Mouse (Mus musculus): Measurements from ENCODE around the gene Znhit1.

The Znhit1 gene

GRCm38 (mm10) chr5:136987934-136988271 lies at the start of gene Znhit1:
Znhit1 (minus strand) TSS chr5:136988021.
- no peak for DNase-seq (ENCODE audit: low spot score in 2 of 2)

GRCm38 (mm10) chr5:137036211-137036610 lies 48.4 kb upstream of the Znhit1 start:
- no peak for DNase-seq (ENCODE audit: low spot score in 2 of 2)

GRCm38 (mm10) chr5:137032641-137033074 lies 44.8 kb upstream of the Znhit1 start:
- peak; percentile 71 to 80 for DNase-seq (ENCODE audit: low spot score in 2 of 2)

- DNase-seq (ENCODE audit: low spot score in 2 of 2) = peak; percentile 43 to 47
These were observed 44.2 kb upstream of the Znhit1 start for GRCm38 (mm10) chr5:137032033-137032421.

- DNase-seq (ENCODE audit: low spot score in 2 of 2) = peak in 1 of 2 experiments; percentile 25
These were observed 43.5 kb upstream of the Znhit1 start for GRCm38 (mm10) chr5:137031076-137032032.

- no peak for DNase-seq (ENCODE audit: low spot score in 2 of 2)
These were observed 42.6 kb upstream of the Znhit1 start for GRCm38 (mm10) chr5:137030416-137030810.

GRCm38 (mm10) chr5:137029643-137030415 lies 42.0 kb upstream of the Znhit1 start:
- peak; percentile 92 to 94 for DNase-seq (ENCODE audit: low spot score in 2 of 2)

- DNase-seq (ENCODE audit: low spot score in 2 of 2) = no peak
These were observed 41.4 kb upstream of the Znhit1 start for GRCm38 (mm10) chr5:137029273-137029585.

- DNase-seq (ENCODE audit: low spot score in 2 of 2) = no peak
These were observed 40.9 kb upstream of the Znhit1 start for GRCm38 (mm10) chr5:137028561-137029272.

GRCm38 (mm10) chr5:137026092-137026491 lies 38.3 kb upstream of the Znhit1 start, which contains the start of gene Vgf:
Vgf (plus strand) TSS chr5:137026392.
- no peak for DNase-seq (ENCODE audit: low spot score in 2 of 2)

GRCm38 (mm10) chr5:137025132-137025531 lies 37.3 kb upstream of the Znhit1 start:
- peak; percentile 58 to 76 for DNase-seq (ENCODE audit: low spot score in 2 of 2)

GRCm38 (mm10) chr5:137024318-137024717 lies 36.5 kb upstream of the Znhit1 start:
- DNase-seq (ENCODE audit: low spot score in 2 of 2) = no peak

- DNase-seq (ENCODE audit: low spot score in 2 of 2) = no peak
These were observed 28.1 kb upstream of the Znhit1 start for GRCm38 (mm10) chr5:137015913-137016312.

GRCm38 (mm10) chr5:137012401-137012950 lies 24.7 kb upstream of the Znhit1 start:
- DNase-seq (ENCODE audit: low spot score in 2 of 2) = no peak

- peak in 1 of 2 experiments; percentile 58 for DNase-seq (ENCODE audit: low spot score in 2 of 2)
These were observed 22.2 kb upstream of the Znhit1 start for GRCm38 (mm10) chr5:137009988-137010387.

GRCm38 (mm10) chr5:137007276-137007675 lies 19.5 kb upstream of the Znhit1 start:
- DNase-seq (ENCODE audit: low spot score in 2 of 2) = no peak

GRCm38 (mm10) chr5:137000612-137001011 lies 12.8 kb upstream of the Znhit1 start:
- no peak for DNase-seq (ENCODE audit: low spot score in 2 of 2)

- no peak for DNase-seq (ENCODE audit: low spot score in 2 of 2)
These were observed 11.6 kb upstream of the Znhit1 start for GRCm38 (mm10) chr5:136999449-136999848.

GRCm38 (mm10) chr5:136989801-136990200 lies 2.0 kb upstream of the Znhit1 start:
- DNase-seq (ENCODE audit: low spot score in 2 of 2) = no peak

- DNase-seq (ENCODE audit: low spot score in 2 of 2) = peak in 1 of 2 experiments; percentile 40
These were observed 599 bp upstream of the Znhit1 start for GRCm38 (mm10) chr5:136988420-136988819.

GRCm38 (mm10) chr5:136987138-136987933 lies 485 bp downstream of the Znhit1 start:
- peak; percentile 70 to 77 for DNase-seq (ENCODE audit: low spot score in 2 of 2)
